Mouse (Mus musculus) CD4-positive, CD25-positive, alpha-beta regulatory T cell, adult 4 months (primary cell): ENCODE results near the gene Gpatch11. TPM values are rescaled to one million over a fixed set of nuclear protein-coding genes. Genes with fewer than 3 reads are reported as not detected.

Source experiments
- ATAC-seq: one replicate; pipeline ENCODE4 v1.8.0; 2017
- polyA plus RNA-seq, 2 experiments: library from polyadenylated mRNA; unstranded; fragments of 100-300 nt; shearing (Covaris generic); gene quantifications; one replicate each; pipeline ENCODE4 v1.2.1; 2017

The Gpatch11 gene
- polyA plus RNA-seq, 2 experiments from 2014 or later: 92.7 to 113 TPM

GRCm38 (mm10) chr17:78895394-78895793 lies 60.0 kb downstream of the Gpatch11 start:
- no peak for ATAC-seq

Other genes with a start within 250 kb of the Gpatch11 start
- 1 to 10 TPM; 7.4 to 9.9 TPM for gene Strn, start 98.4 kb upstream of the Gpatch11 start, polyA plus RNA-seq
- 10 to 100 TPM; 11.1 to 21.3 TPM for gene Heatr5b, start 203 bp upstream of the Gpatch11 start, polyA plus RNA-seq
- 10 to 100 TPM; 28.9 to 51.1 TPM for gene Eif2ak2, start 47.0 kb downstream of the Gpatch11 start, polyA plus RNA-seq
- under 1 TPM; 0.32 to 0.49 TPM for gene Sult6b1, start 71.4 kb downstream of the Gpatch11 start, polyA plus RNA-seq
- gene Cebpzos, start 80.9 kb downstream of the Gpatch11 start, polyA plus RNA-seq: 10 to 100 TPM; 70.3 to 70.8 TPM
- gene Cebpz, start 101.5 kb downstream of the Gpatch11 start, polyA plus RNA-seq: 10 to 100 TPM; 51.9 to 81.0 TPM
- gene Ndufaf7, start 101.6 kb downstream of the Gpatch11 start, polyA plus RNA-seq: 10 to 100 TPM; 57.6 to 60.1 TPM
- 10 to 100 TPM in 1 of 2 experiments, 1 to 10 TPM in 1; 8.1 to 11.4 TPM for gene Prkd3, start 185.2 kb downstream of the Gpatch11 start, polyA plus RNA-seq
- 1 to 10 TPM; 2.3 TPM for gene Qpct, start 216.3 kb downstream of the Gpatch11 start, polyA plus RNA-seq